In genomic region chr6:99275381-99276296, GRCm38 (mm10) we compare ENCODE assay signal across 9 mouse cellular contexts.
DNase-seq lines count a peak whose midpoint lies in the region; ATAC-seq lines count a peak whose summit lies in the region.
"Had no signal": no experiment of that assay in that cellular context is flagged by ENCODE, and none has a peak within 500 bp of the region (broad histone marks: within the 10 kb centered on the region; RNA-seq: fewer than 3 reads in every experiment).

No protein-coding gene starts in this region.

- H3K27ac ChIP-seq in midbrain, embryonic 13.5 days = no peak overlapping the region

- 73% methylated on average over 21 of the region's 21 CpGs for WGBS in midbrain, embryonic 13.5 days

- DNase-seq in thymus, postnatal 0 days (ENCODE audit: low spot score) = peak; percentile 46
- no peak for DNase-seq in thymus, adult 18-20 months
- peak; percentile 27 for DNase-seq in kidney, postnatal 14 days
- DNase-seq in lung, postnatal 10 days = peak; percentile 42
- DNase-seq in layer of hippocampus, postnatal 36 days = no peak
- no peak for DNase-seq in neural tube, embryonic 10.5 days (ENCODE audit: extremely low spot score, low spot score)
- DNase-seq in heart, adult 18-20 months = no peak
- DNase-seq: heart, postnatal 4 days had no signal

- no peaks in the 10 kb centered on the region for H3K36me3 ChIP-seq in midbrain, embryonic 13.5 days

- H3K9ac ChIP-seq in midbrain, embryonic 13.5 days (replicated peaks) = no peak overlapping the region

- no peaks in the 10 kb centered on the region for H3K27me3 ChIP-seq in midbrain, embryonic 13.5 days

- no peak overlapping the region for H3K4me2 ChIP-seq in midbrain, embryonic 13.5 days (replicated peaks)

- no peak for ATAC-seq in midbrain, embryonic 13.5 days

- H3K9me3 ChIP-seq in midbrain, embryonic 13.5 days = no peaks in the 10 kb centered on the region

- H3K4me1 ChIP-seq in midbrain, embryonic 13.5 days (replicated peaks) = no peaks in the 10 kb centered on the region

- no peak overlapping the region for H3K4me3 ChIP-seq in midbrain, embryonic 13.5 days (replicated peaks)

Comparison
In these comparisons a context has a peak if more than half of its experiments do, and no peak if none do; other contexts are left out.
1. DNase-seq: peak in thymus, postnatal 0 days (single experiment), kidney, postnatal 14 days (single experiment) and lung, postnatal 10 days (single experiment); none in thymus, adult 18-20 months (0 of 2), layer of hippocampus, postnatal 36 days (0 of 2), neural tube, embryonic 10.5 days (single experiment) and heart, adult 18-20 months (0 of 2).